Mouse (Mus musculus): Measurements from ENCODE around the gene Myo1e.

GRCm38 (mm10) chr9:70176291-70176690 lies 30.9 kb upstream of the Myo1e start:
- TF ChIP-seq CTCF (IDR thresholded peaks at IDR 0.05; ENCODE audit: control insufficient read depth, insufficient read depth, insufficient read length) (no peak), MYOD1 (IDR thresholded peaks at IDR 0.05; ENCODE audit: control insufficient read depth, insufficient read length, low read depth) (no peak), MAX (IDR thresholded peaks at IDR 0.05) (no peak), USF1 (IDR thresholded peaks at IDR 0.05; ENCODE audit: low read depth) (no peak), MYOG (IDR thresholded peaks at IDR 0.05; ENCODE audit: control insufficient read depth, extremely low read depth, insufficient read length) (no peak), CEBPB (IDR thresholded peaks at IDR 0.05; ENCODE audit: low read depth) (no peak)

Measured in C2C12 (cell line).